Mouse (Mus musculus) T-helper 2 cell (primary cell): ENCODE measurements around the gene Olfr1358.

ENCODE experiments used
- in situ Hi-C: fragments of 300-600 bp; cut with MboI, MseI; formaldehyde crosslinking; loops from one replicate; pipeline ENCODE4 v1.15.1; 2025; ENCODE audit warnings: high pct_unique_total_duplicates

Olfr1358 gene

GRCm38 (mm10) chr10:78569191-78569590, 52.0 kb downstream of the Olfr1358 start:
- in situ Hi-C loops = no loop called here

- in situ Hi-C loops = loop anchor here (10.0 kb wide), 1 partner anchor 105 kb away; the partner anchor contains the start of gene Pdxk
Measured at GRCm38 (mm10) chr10:78569686-78570085, 52.5 kb downstream of the Olfr1358 start.
